Mouse (Mus musculus): ENCODE results near the gene Fas. TPM values are rescaled to one million over a fixed set of nuclear protein-coding genes. Genes with fewer than 3 reads are reported as not detected.

Fas gene
- polyA plus RNA-seq, 1 experiment from 2014 or later: 1.4 TPM

DNA sequence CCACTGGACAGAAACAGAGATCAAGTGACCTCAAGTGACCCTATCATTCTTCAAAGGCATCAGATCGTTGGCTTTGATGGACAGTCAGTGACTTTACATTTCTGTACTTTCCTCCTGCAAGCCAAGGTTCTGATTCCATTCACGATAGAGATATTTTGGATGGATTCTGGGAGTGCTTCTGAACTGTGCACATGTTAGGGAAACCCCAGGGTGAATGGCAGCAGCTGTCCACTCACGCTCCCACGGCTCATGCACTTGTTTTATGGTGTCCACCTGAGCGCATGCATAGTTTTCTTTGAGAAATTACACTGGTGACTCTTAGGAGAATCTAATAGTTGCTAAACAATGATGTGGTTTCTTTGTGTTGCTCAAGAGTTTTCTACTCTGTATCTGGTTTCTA is 34.3 kb upstream of the Fas start:
- no peak overlapping the region for H3K4me3 ChIP-seq (replicated peaks)
- no peaks in the 10 kb centered on the region for H3K9me3 ChIP-seq
- no peak overlapping the region for H3K9ac ChIP-seq (replicated peaks)
- no peak for ATAC-seq (ENCODE audit: insufficient number of reproducible peaks, insufficient read depth, low FRiP score, low TSS enrichment, low read depth)
- H3K27me3 ChIP-seq: no peaks in the 10 kb centered on the region
- H3K36me3 ChIP-seq: no peaks in the 10 kb centered on the region
- H3K4me1 ChIP-seq (replicated peaks): peaks cover 2% of the 10 kb centered on the region; the same call in 1 of the 2 replicates
- H3K4me2 ChIP-seq: no peak overlapping the region
- no peak overlapping the region for H3K27ac ChIP-seq
- WGBS: 66% methylated on average over 5 of the region's 5 CpGs

DNA sequence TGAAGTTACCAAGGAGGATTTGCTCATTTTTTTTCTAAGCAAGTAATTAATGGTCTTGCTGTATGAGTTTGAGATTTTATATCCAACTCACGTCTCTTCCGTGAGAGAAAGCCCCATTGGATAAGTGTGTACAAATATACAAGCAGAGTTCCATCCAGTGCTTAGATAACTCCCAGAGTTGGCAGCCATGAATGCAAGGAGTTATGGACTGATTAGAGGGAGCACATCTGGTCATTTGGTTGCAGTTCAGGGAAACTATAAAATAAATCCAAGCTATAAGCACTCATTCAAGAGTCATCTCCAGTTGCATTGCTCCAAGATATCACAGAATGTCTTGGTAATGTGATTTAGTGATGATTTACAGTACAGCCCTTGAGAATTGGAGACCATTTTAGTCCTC is 33.5 kb upstream of the Fas start:
- H3K36me3 ChIP-seq: no peaks in the 10 kb centered on the region
- H3K27ac ChIP-seq: no peak overlapping the region
- H3K9ac ChIP-seq (replicated peaks): no peak overlapping the region
- H3K4me2 ChIP-seq: no peak overlapping the region
- H3K27me3 ChIP-seq: no peaks in the 10 kb centered on the region
- no peak for ATAC-seq (ENCODE audit: insufficient number of reproducible peaks, insufficient read depth, low FRiP score, low TSS enrichment, low read depth)
- WGBS: 84% methylated on average over 2 of the region's 2 CpGs
- no peaks in the 10 kb centered on the region for H3K9me3 ChIP-seq
- H3K4me1 ChIP-seq (replicated peaks): peaks cover 2% of the 10 kb centered on the region; the same call in 1 of the 2 replicates
- no peak overlapping the region for H3K4me3 ChIP-seq (replicated peaks)

GRCm38 (mm10) chr19:34262273-34262974 is 28.0 kb upstream of the Fas start:
- Histone ChIP-seq H3K9ac (replicated peaks) (no peak overlapping the region), H3K27me3 (no peaks in the 10 kb centered on the region), H3K36me3 (no peaks in the 10 kb centered on the region), H3K27ac (no peak overlapping the region), H3K4me3 (replicated peaks) (no peak overlapping the region), H3K4me2 (no peak overlapping the region), H3K4me1 (replicated peaks) (no peaks in the 10 kb centered on the region), H3K9me3 (no peaks in the 10 kb centered on the region)
- ATAC-seq (ENCODE audit: insufficient number of reproducible peaks, insufficient read depth, low FRiP score, low TSS enrichment, low read depth): no peak
- WGBS: 84% methylated on average over 2 of the region's 2 CpGs

DNA sequence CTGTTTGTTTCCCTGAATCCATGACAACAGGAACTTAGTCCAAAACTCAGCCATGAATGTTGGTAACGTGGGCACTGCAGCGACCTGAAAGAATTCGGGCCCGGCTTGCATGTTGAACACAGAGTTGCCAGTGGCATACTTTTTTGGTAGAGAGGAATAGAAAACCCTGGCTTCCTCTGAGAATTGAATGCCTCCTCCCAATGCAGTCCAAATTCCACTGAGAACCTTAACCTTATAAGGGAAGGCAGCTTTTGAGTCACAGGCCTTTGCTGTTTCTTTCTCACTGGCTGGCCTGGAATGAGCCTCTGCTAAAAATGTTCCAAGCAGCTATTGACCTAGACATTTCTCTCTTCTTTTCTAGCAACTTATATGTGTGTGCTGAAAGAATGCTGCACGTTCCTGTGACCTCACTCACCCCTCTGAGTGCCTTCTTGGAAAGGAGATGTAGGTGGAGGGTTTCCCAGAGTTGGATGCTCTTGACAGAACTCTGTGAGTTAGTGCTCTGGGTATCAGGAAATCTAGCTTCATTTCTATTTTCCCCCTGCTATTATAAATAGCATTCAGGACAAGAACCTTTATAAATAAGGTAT is 24.8 kb upstream of the Fas start:
- Histone ChIP-seq H3K9ac (replicated peaks) (no peak overlapping the region), H3K4me2 (no peak overlapping the region), H3K4me3 (replicated peaks) (no peak overlapping the region), H3K9me3 (no peaks in the 10 kb centered on the region), H3K27ac (no peak overlapping the region), H3K36me3 (no peaks in the 10 kb centered on the region), H3K4me1 (replicated peaks) (no peaks in the 10 kb centered on the region), H3K27me3 (no peaks in the 10 kb centered on the region)
- 80% methylated on average over 5 of the region's 5 CpGs for WGBS
- ATAC-seq (ENCODE audit: insufficient number of reproducible peaks, insufficient read depth, low FRiP score, low TSS enrichment, low read depth): no peak

GRCm38 (mm10) chr19:34268991-34269390 is 21.5 kb upstream of the Fas start:
- Histone ChIP-seq H3K36me3 (no peaks in the 10 kb centered on the region), H3K9ac (replicated peaks) (no peak overlapping the region), H3K4me2 (no peak overlapping the region), H3K4me1 (replicated peaks) (no peaks in the 10 kb centered on the region), H3K4me3 (replicated peaks) (no peak overlapping the region), H3K9me3 (no peaks in the 10 kb centered on the region), H3K27me3 (no peaks in the 10 kb centered on the region), H3K27ac (no peak overlapping the region)
- no peak for ATAC-seq (ENCODE audit: insufficient number of reproducible peaks, insufficient read depth, low FRiP score, low TSS enrichment, low read depth)
- 68% methylated on average over 1 of the region's 1 CpGs for WGBS

GRCm38 (mm10) chr19:34270106-34270726 is 20.2 kb upstream of the Fas start:
- no peak overlapping the region for H3K4me2 ChIP-seq
- H3K9me3 ChIP-seq: no peaks in the 10 kb centered on the region
- H3K4me1 ChIP-seq (replicated peaks): no peaks in the 10 kb centered on the region
- H3K4me3 ChIP-seq (replicated peaks): no peak overlapping the region
- H3K36me3 ChIP-seq: no peaks in the 10 kb centered on the region
- no peak for ATAC-seq (ENCODE audit: insufficient number of reproducible peaks, insufficient read depth, low FRiP score, low TSS enrichment, low read depth)
- H3K27me3 ChIP-seq: no peaks in the 10 kb centered on the region
- H3K27ac ChIP-seq: no peak overlapping the region
- WGBS: 90% methylated on average over 11 of the region's 11 CpGs
- no peak overlapping the region for H3K9ac ChIP-seq (replicated peaks)

- Histone ChIP-seq H3K4me2 (no peak overlapping the region), H3K9me3 (no peaks in the 10 kb centered on the region), H3K27me3 (no peaks in the 10 kb centered on the region), H3K4me1 (replicated peaks) (no peaks in the 10 kb centered on the region), H3K27ac (no peak overlapping the region), H3K9ac (replicated peaks) (no peak overlapping the region), H3K4me3 (replicated peaks) (no peak overlapping the region), H3K36me3 (no peaks in the 10 kb centered on the region)
- ATAC-seq (ENCODE audit: insufficient number of reproducible peaks, insufficient read depth, low FRiP score, low TSS enrichment, low read depth): no peak
- 91% methylated on average over 13 of the region's 13 CpGs for WGBS
Observed at GRCm38 (mm10) chr19:34270824-34271464, 19.5 kb upstream of the Fas start.

GRCm38 (mm10) chr19:34273073-34273472 is 17.4 kb upstream of the Fas start:
- H3K4me3 ChIP-seq (replicated peaks): no peak overlapping the region
- H3K27me3 ChIP-seq: no peaks in the 10 kb centered on the region
- no peaks in the 10 kb centered on the region for H3K36me3 ChIP-seq
- no peak for ATAC-seq (ENCODE audit: insufficient number of reproducible peaks, insufficient read depth, low FRiP score, low TSS enrichment, low read depth)
- no peaks in the 10 kb centered on the region for H3K9me3 ChIP-seq
- no peaks in the 10 kb centered on the region for H3K4me1 ChIP-seq (replicated peaks)
- no peak overlapping the region for H3K9ac ChIP-seq (replicated peaks)
- 90% methylated on average over 1 of the region's 1 CpGs for WGBS
- no peak overlapping the region for H3K4me2 ChIP-seq
- H3K27ac ChIP-seq: no peak overlapping the region

- H3K27me3 ChIP-seq: no peaks in the 10 kb centered on the region
- no peak overlapping the region for H3K4me3 ChIP-seq (replicated peaks)
- H3K4me1 ChIP-seq (replicated peaks): no peaks in the 10 kb centered on the region
- H3K9ac ChIP-seq (replicated peaks): no peak overlapping the region
- ATAC-seq (ENCODE audit: insufficient number of reproducible peaks, insufficient read depth, low FRiP score, low TSS enrichment, low read depth): no peak
- 86% methylated on average over 3 of the region's 3 CpGs for WGBS
- no peaks in the 10 kb centered on the region for H3K9me3 ChIP-seq
- H3K27ac ChIP-seq: peak overlapping the region; percentile 30; the same call in 1 of the 2 replicates
- no peak overlapping the region for H3K4me2 ChIP-seq
- no peaks in the 10 kb centered on the region for H3K36me3 ChIP-seq
Observed at GRCm38 (mm10) chr19:34278078-34278477, 12.4 kb upstream of the Fas start.

DNA sequence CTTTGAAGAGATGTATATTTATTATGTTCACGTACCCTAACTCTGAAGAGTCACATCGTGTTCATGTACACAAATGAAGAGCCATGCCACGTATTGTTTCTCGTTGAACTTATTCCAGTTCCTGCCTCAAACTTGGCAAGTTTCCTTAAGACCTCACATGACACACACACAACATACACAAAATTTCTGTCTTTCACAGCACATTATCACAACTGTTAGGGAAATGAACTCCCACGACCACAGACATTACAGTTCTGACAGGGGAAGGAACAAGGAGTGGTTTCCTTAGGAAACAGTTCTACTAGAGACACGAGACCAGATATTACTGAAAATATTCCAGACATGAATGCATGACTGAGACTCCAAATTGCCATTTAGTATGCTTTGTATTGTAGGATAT is 6.9 kb upstream of the Fas start:
- Histone ChIP-seq H3K27ac (no peak overlapping the region), H3K9me3 (no peaks in the 10 kb centered on the region), H3K9ac (replicated peaks) (no peak overlapping the region), H3K27me3 (no peaks in the 10 kb centered on the region), H3K4me3 (replicated peaks) (no peak overlapping the region), H3K36me3 (no peaks in the 10 kb centered on the region), H3K4me2 (no peak overlapping the region), H3K4me1 (replicated peaks) (no peaks in the 10 kb centered on the region; the same call in 1 of the 2 replicates)
- WGBS: 84% methylated on average over 6 of the region's 6 CpGs
- no peak for ATAC-seq (ENCODE audit: insufficient number of reproducible peaks, insufficient read depth, low FRiP score, low TSS enrichment, low read depth)

DNA sequence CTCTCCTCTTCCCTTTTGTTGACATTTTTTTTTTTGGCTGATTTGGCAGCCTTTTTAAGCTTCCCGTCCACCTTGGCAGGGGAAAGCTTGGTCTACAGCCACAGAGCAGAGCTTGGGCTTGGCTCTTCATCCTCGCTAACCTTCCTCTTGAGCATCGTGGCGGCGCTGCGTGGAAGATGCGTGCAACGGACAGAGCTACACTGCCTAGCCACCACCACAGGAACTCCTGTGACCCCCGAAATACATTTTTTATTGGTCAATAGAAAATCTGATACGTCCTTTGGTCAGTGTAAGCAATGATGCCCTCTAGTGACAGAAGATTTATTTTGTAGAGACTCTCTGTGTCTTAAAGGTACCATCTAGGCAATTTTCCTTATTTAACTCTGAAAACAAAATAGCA is 6.1 kb upstream of the Fas start:
- H3K4me2 ChIP-seq: no peak overlapping the region
- no peaks in the 10 kb centered on the region; the same call in 1 of the 2 replicates for H3K4me1 ChIP-seq (replicated peaks)
- no peak overlapping the region for H3K9ac ChIP-seq (replicated peaks)
- H3K4me3 ChIP-seq (replicated peaks): no peak overlapping the region
- no peaks in the 10 kb centered on the region for H3K36me3 ChIP-seq
- H3K27ac ChIP-seq: no peak overlapping the region
- 70% methylated on average over 10 of the region's 10 CpGs for WGBS
- no peak for ATAC-seq (ENCODE audit: insufficient number of reproducible peaks, insufficient read depth, low FRiP score, low TSS enrichment, low read depth)
- no peaks in the 10 kb centered on the region for H3K27me3 ChIP-seq
- H3K9me3 ChIP-seq: no peaks in the 10 kb centered on the region
